Comparison of ENCODE assay signal across 12 mouse cellular contexts in the genomic region with DNA sequence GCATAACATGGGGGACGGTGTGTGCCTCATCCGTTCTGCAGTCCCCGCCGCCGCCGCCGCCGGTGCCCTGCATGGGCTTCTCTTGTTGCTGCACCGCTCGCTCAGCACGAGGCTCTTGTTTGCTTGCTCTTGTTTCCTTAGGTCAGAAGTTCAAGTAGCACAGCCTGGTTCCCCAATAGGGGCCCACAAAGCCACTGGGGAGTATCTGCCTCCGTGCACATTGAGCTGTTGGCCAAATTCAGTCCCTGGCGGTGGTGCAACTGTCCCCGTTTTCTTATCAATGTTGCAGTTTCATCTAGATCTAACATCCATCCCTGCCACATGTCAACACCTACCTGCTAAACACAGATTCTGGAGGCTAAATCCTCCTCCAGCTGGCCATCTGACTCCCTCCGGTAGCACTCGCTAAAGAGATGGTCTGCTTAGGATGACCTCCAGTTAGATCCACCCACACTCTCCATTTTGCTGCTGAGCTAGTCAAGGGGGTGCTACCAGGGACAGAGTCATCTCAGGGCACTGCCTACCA. TPM values are rescaled to one million over a fixed set of nuclear protein-coding genes. Genes with fewer than 3 reads are reported as not detected.
DNase-seq lines count a peak whose midpoint lies in the region; ATAC-seq and TF ChIP-seq lines count a peak whose summit lies in the region.
"Had no signal": no experiment of that assay in that cellular context is flagged by ENCODE, and none has a peak within 500 bp of the region (broad histone marks: within the 10 kb centered on the region; RNA-seq: fewer than 3 reads in every experiment).

No protein-coding gene starts in this region.

- 46% methylated on average over 16 of the region's 16 CpGs for WGBS in cerebellum, adult 2 months

- no peaks in the 10 kb centered on the region for H3K27me3 ChIP-seq in cerebellum, adult 2 months (ENCODE audit: control insufficient read depth, insufficient read depth, low read length)
- H3K27me3 ChIP-seq: midbrain, embryonic 13.5 days had no signal

- peak; percentile 21 for ATAC-seq in inflammation-experienced regulatory T-cells, adult 6 months
- ATAC-seq in neutrophil, adult 5-6 weeks (ENCODE audit: extremely low read depth, insufficient number of reproducible peaks, low FRiP score, poor library complexity, severe bottlenecking): peak; percentile 39
- ATAC-seq: midbrain, embryonic 13.5 days had no signal

- peaks cover 44% of the 10 kb centered on the region for H3K4me1 ChIP-seq in cerebellum, adult 2 months (ENCODE audit: control insufficient read depth, insufficient read depth, low read length)

- DNase-seq in cerebellum, adult 2 months: peak; percentile 39 to 52
- no peak for DNase-seq in cerebellum, postnatal 36 days
- DNase-seq in right cerebral cortex, adult 18-20 months: peak; percentile 39
- DNase-seq in right cerebral cortex, postnatal 14 days: no peak
- no peak for DNase-seq in layer of hippocampus, postnatal 10 days (ENCODE audit: low spot score in 2 of 2)
- DNase-seq in right cerebral cortex, postnatal 25 days: no peak
- DNase-seq: kidney, adult 9 months had no signal

- TF ChIP-seq POLR2A in cerebellum, adult 2 months (IDR thresholded peaks at IDR 0.05; ENCODE audit: borderline replicate concordance, insufficient read depth, low read length): no peak

- H3K4me3 ChIP-seq in cerebellum, adult 2 months (replicated peaks; ENCODE audit: insufficient read depth, low read depth, low read length): no peak overlapping the region
- H3K4me3 ChIP-seq: erythroblast, embryonic 14.5 days; limb, embryonic 10.5 days; midbrain, embryonic 13.5 days had no signal

- TF ChIP-seq CTCF in cerebellum, adult 2 months (IDR thresholded peaks at IDR 0.05; ENCODE audit: borderline replicate concordance, insufficient read depth, low read depth, low read length): no peak

- H3K27ac ChIP-seq in cerebellum, adult 2 months (ENCODE audit: insufficient read depth, low read length): peak overlapping the region; percentile 72
- H3K27ac ChIP-seq: limb, embryonic 10.5 days; midbrain, embryonic 13.5 days had no signal

RNA-seq across cellular contexts. Expression of a gene that starts 37.7 kb away (rescaled TPM):
- polyA plus RNA-seq in cerebellum, adult 2 months (2012; rRNA removed): 48.2 and 49.9 TPM in 2 replicates
- polyA plus RNA-seq in inflammation-experienced regulatory T-cells, adult 6 months (2017; shearing (Covaris generic)): 10 to 100 TPM; 16.1 to 16.8 (median 16.8) TPM
- total RNA-seq in neutrophil, adult 5-6 weeks (2017): 6.8 and 7.1 TPM in 2 replicates
- 10 to 100 TPM; 38.6 to 40.0 TPM for total RNA-seq in layer of hippocampus, postnatal 10 days (2021)

Comparison
In these comparisons a context has a peak if more than half of its experiments do, and no peak if none do; other contexts are left out.
1. DNase-seq: peak in cerebellum, adult 2 months (2 of 2) and right cerebral cortex, adult 18-20 months (single experiment); none in cerebellum, postnatal 36 days (0 of 2), right cerebral cortex, postnatal 14 days (single experiment), layer of hippocampus, postnatal 10 days (0 of 2) and right cerebral cortex, postnatal 25 days (single experiment).